Mouse (Mus musculus) limb, embryonic 14.5 days (tissue): ENCODE data around the gene Krtap9-5. TPM values are rescaled to one million over a fixed set of nuclear protein-coding genes. Genes with fewer than 3 reads are reported as not detected.

ENCODE experiments used
- ATAC-seq: fragments of 200-750 bp; cut with Nextera tagmentation; 2 replicates; pipeline ENCODE4 v1.8.0; 2017; ENCODE audit warnings: low read depth, moderate number of reproducible peaks, moderate TSS enrichment; ENCODE audit not compliant: low FRiP score
- DNase-seq: peaks from one replicate; pipeline ENCODE4 v3.0.0-alpha.2; 2015; ENCODE audit warnings: low spot score
- H3K27ac ChIP-seq: fragments of 300-500 bp; sonication (generic); replicated peaks from 2 replicates; pipeline ENCODE4 v1.5.1; 2014; ENCODE audit warnings: low read depth, mild to moderate bottlenecking, low read length, moderate library complexity, mixed read lengths
- H3K27me3 ChIP-seq: fragments of 300-500 bp; sonication (generic); 2 replicates; pipeline ENCODE4 v1.6.1; 2014; ENCODE audit warnings: low read length, mixed read lengths; ENCODE audit not compliant: control insufficient read depth, insufficient read depth
- H3K36me3 ChIP-seq: fragments of 300-500 bp; sonication (generic); 2 replicates; pipeline ENCODE4 v1.6.1; 2014; ENCODE audit warnings: mild to moderate bottlenecking, low read length, moderate library complexity, mixed read lengths; ENCODE audit not compliant: control insufficient read depth, insufficient read depth
- H3K4me1 ChIP-seq: fragments of 300-500 bp; sonication (generic); 2 replicates; pipeline ENCODE4 v1.6.1; 2014; ENCODE audit warnings: antibody characterized with exemption, low read length, mixed read lengths; ENCODE audit not compliant: control insufficient read depth, insufficient read depth
- H3K4me2 ChIP-seq: fragments of 300-500 bp; sonication (generic); replicated peaks from 2 replicates; pipeline ENCODE4 v1.6.1; 2014; ENCODE audit warnings: low read depth, mild to moderate bottlenecking, low read length, moderate library complexity; ENCODE audit not compliant: severe bottlenecking
- H3K4me3 ChIP-seq: fragments of 300-500 bp; sonication (generic); replicated peaks from 2 replicates; pipeline ENCODE4 v1.5.1; 2014; ENCODE audit warnings: low read length
- H3K9ac ChIP-seq: fragments of 300-500 bp; sonication (generic); 2 replicates; pipeline ENCODE4 v1.6.1; 2014; ENCODE audit warnings: mild to moderate bottlenecking, low read depth, low read length, moderate library complexity; ENCODE audit not compliant: severe bottlenecking
- H3K9me3 ChIP-seq: fragments of 300-500 bp; sonication (generic); 2 replicates; pipeline ENCODE4 v1.6.1; 2016; ENCODE audit warnings: low read length; ENCODE audit not compliant: control insufficient read depth
- POLR2A ChIP-seq: fragments of 200-500 bp; IDR thresholded peaks from 2 replicates; pipeline ENCODE4 v1.8.0; 2012; ENCODE audit warnings: inconsistent platforms, mild to moderate bottlenecking, moderate library complexity, borderline replicate concordance; ENCODE audit not compliant: insufficient read depth, insufficient read length; ENCODE audit errors: extremely low read depth
- WGBS: fragments of 180-500 bp; shearing (Covaris S2); extraction: QIAGEN DNeasy Blood & Tissue Kit; methylation state at CpG from one replicate; pipeline ENCODE4 v1.1.7; 2014; 5-methylcytosine and 5-hydroxymethylcytosine counted together
- polyA plus RNA-seq, 2 experiments: library from polyadenylated mRNA; depleted of rRNA in 1 of 2; stranded (reverse) in 1 of 2; unstranded in 1 of 2; fragments of >200 nt; fragmentation: Nextera tagmentation in 1 of 2; extraction: Ambion mirVana in 1 of 2; gene quantifications; 2 replicates each; pipeline versions ENCODE4 v1.2.1 to v1.2.3; 2012 to 2014

Krtap9-5 gene
- polyA plus RNA-seq (2012; rRNA removed) (not detected in 2 replicates), polyA plus RNA-seq (2014; fragmentation: Nextera tagmentation; extraction: Ambion mirVana) (not detected in 2 replicates)

- 85% methylated on average over 2 of the region's 2 CpGs for WGBS
Observed at GRCm38 (mm10) chr11:99948175-99948574, at the start of gene Krtap9-5. Krtap9-5 (plus strand) TSS chr11:99948475.

GRCm38 (mm10) chr11:99907620-99908019 is 40.7 kb upstream of the Krtap9-5 start, which contains the start of gene Krtap31-1:
Krtap31-1 (plus strand) TSS chr11:99907920.
- Histone ChIP-seq H3K27me3 (no peaks in the 10 kb centered on the region), H3K4me3 (no peak within 1 kb of the TSS), H3K4me1 (no peaks in the 10 kb centered on the region), H3K9me3 (no peaks in the 10 kb centered on the region), H3K4me2 (no peak within 1 kb of the TSS), H3K9ac (no peak within 1 kb of the TSS), H3K36me3 (no peaks in the 10 kb centered on the region), H3K27ac (no peak within 1 kb of the TSS)
- DNase-seq (no peak), ATAC-seq (no peak)
- 67% methylated on average over 2 of the region's 2 CpGs for WGBS
- TF ChIP-seq POLR2A, result no peak

More at GRCm38 (mm10) chr11:99948175-99948574, at the start of gene Krtap9-5:
- Histone ChIP-seq H3K36me3 (no peaks in the 10 kb centered on the region), H3K4me1 (no peaks in the 10 kb centered on the region), H3K9ac (no peak within 1 kb of the TSS), H3K9me3 (no peaks in the 10 kb centered on the region), H3K27ac (no peak within 1 kb of the TSS), H3K4me3 (no peak within 1 kb of the TSS), H3K27me3 (no peaks in the 10 kb centered on the region), H3K4me2 (no peak within 1 kb of the TSS)
- ATAC-seq (no peak), DNase-seq (no peak)
- no peak for TF ChIP-seq POLR2A

- ATAC-seq (no peak), DNase-seq (no peak)
- H3K9me3 ChIP-seq, result no peaks in the 10 kb centered on the region
- no peaks in the 10 kb centered on the region for H3K36me3 ChIP-seq
- 88% methylated on average over 3 of the region's 3 CpGs for WGBS
- no peak for TF ChIP-seq POLR2A
- no peaks in the 10 kb centered on the region for H3K27me3 ChIP-seq
- H3K4me2 ChIP-seq, result no peak within 1 kb of the TSS
- H3K4me1 ChIP-seq, result no peaks in the 10 kb centered on the region
- H3K9ac ChIP-seq, result no peak within 1 kb of the TSS
- H3K4me3 ChIP-seq, result no peak within 1 kb of the TSS
- H3K27ac ChIP-seq, result no peak within 1 kb of the TSS
Observed at GRCm38 (mm10) chr11:99914451-99914850, 33.8 kb upstream of the Krtap9-5 start, which contains the start of gene Gm11565. Gm11565 (plus strand) TSS chr11:99914751.

GRCm38 (mm10) chr11:99935991-99936390 is 12.3 kb upstream of the Krtap9-5 start, which contains the start of gene Krtap31-2:
Krtap31-2 (plus strand) TSS chr11:99936291.
- Histone ChIP-seq H3K4me3 (no peak within 1 kb of the TSS), H3K9ac (no peak within 1 kb of the TSS), H3K4me1 (no peaks in the 10 kb centered on the region), H3K36me3 (no peaks in the 10 kb centered on the region), H3K4me2 (no peak within 1 kb of the TSS), H3K27ac (no peak within 1 kb of the TSS), H3K9me3 (no peaks in the 10 kb centered on the region), H3K27me3 (no peaks in the 10 kb centered on the region)
- no peak for TF ChIP-seq POLR2A
- ATAC-seq (no peak), DNase-seq (no peak)
- WGBS, result 85% methylated on average over 1 of the region's 1 CpGs

- Histone ChIP-seq H3K9ac (no peak overlapping the region), H3K27me3 (no peaks in the 10 kb centered on the region), H3K4me2 (no peak overlapping the region), H3K4me3 (no peak overlapping the region), H3K27ac (no peak overlapping the region), H3K9me3 (no peaks in the 10 kb centered on the region), H3K4me1 (no peaks in the 10 kb centered on the region), H3K36me3 (no peaks in the 10 kb centered on the region)
- DNase-seq, result no peak
- no peak for ATAC-seq
- 85% methylated on average over 9 of the region's 9 CpGs for whole genome bisulfite sequencing
- TF ChIP-seq POLR2A, result no peak
Observed at GRCm38 (mm10) chr11:99937751-99938264, 10.5 kb upstream of the Krtap9-5 start.
